22 mouse cellular contexts compared by ENCODE assay signal in genomic region chr13:82439294-82439693, GRCm38 (mm10).
DNase-seq lines count a peak whose midpoint lies in the region; ATAC-seq lines count a peak whose summit lies in the region.
"Had no signal": no experiment of that assay in that cellular context is flagged by ENCODE, and none has a peak within 500 bp of the region (broad histone marks: within the 10 kb centered on the region; RNA-seq: fewer than 3 reads in every experiment).

No protein-coding gene starts in this region.

- H3K4me1 ChIP-seq in heart, embryonic 12.5 days (replicated peaks): no peaks in the 10 kb centered on the region
- H3K4me1 ChIP-seq in heart, embryonic 10.5 days: no peaks in the 10 kb centered on the region
- H3K4me1 ChIP-seq in heart, embryonic 16.5 days (ENCODE audit: control insufficient read depth, insufficient read depth, low read length): no peaks in the 10 kb centered on the region
- H3K4me1 ChIP-seq: embryonic facial prominence, embryonic 13.5 days; embryonic facial prominence, embryonic 15.5 days; forebrain, embryonic 10.5 days; forebrain, embryonic 12.5 days had no signal

- H3K4me3 ChIP-seq in heart, embryonic 12.5 days: no peak overlapping the region
- no peak overlapping the region for H3K4me3 ChIP-seq in heart, embryonic 10.5 days
- H3K4me3 ChIP-seq in heart, embryonic 16.5 days (ENCODE audit: low read length): no peak overlapping the region
- H3K4me3 ChIP-seq: embryonic facial prominence, embryonic 13.5 days; embryonic facial prominence, embryonic 15.5 days; erythroblast, embryonic 14.5 days; forebrain, embryonic 10.5 days; forebrain, embryonic 12.5 days had no signal

- H3K9ac ChIP-seq in heart, embryonic 12.5 days: no peak overlapping the region
- H3K9ac ChIP-seq in heart, embryonic 16.5 days (ENCODE audit: low read length): no peak overlapping the region
- H3K9ac ChIP-seq: embryonic facial prominence, embryonic 13.5 days; embryonic facial prominence, embryonic 15.5 days; forebrain, embryonic 12.5 days had no signal

- ATAC-seq in heart, embryonic 12.5 days (ENCODE audit: insufficient number of reproducible peaks, low FRiP score): no peak
- ATAC-seq in heart, embryonic 16.5 days (replicated peaks; ENCODE audit: extremely low read depth, insufficient read depth, low FRiP score): peak; percentile 65; the same call in 1 of the 2 replicates
- ATAC-seq: forebrain, embryonic 14.5 days had no signal

- no peaks in the 10 kb centered on the region for H3K9me3 ChIP-seq in heart, embryonic 12.5 days (replicated peaks)
- H3K9me3 ChIP-seq in heart, embryonic 10.5 days: no peaks in the 10 kb centered on the region
- H3K9me3 ChIP-seq in heart, embryonic 16.5 days (replicated peaks; ENCODE audit: control insufficient read depth, low read length): no peaks in the 10 kb centered on the region
- H3K9me3 ChIP-seq: embryonic facial prominence, embryonic 13.5 days; embryonic facial prominence, embryonic 15.5 days; forebrain, embryonic 10.5 days; forebrain, embryonic 12.5 days had no signal

- H3K27me3 ChIP-seq in heart, embryonic 12.5 days (replicated peaks): no peaks in the 10 kb centered on the region
- H3K27me3 ChIP-seq in heart, embryonic 10.5 days (ENCODE audit: insufficient read depth, poor library complexity, severe bottlenecking): no peaks in the 10 kb centered on the region
- no peaks in the 10 kb centered on the region for H3K27me3 ChIP-seq in heart, embryonic 16.5 days (ENCODE audit: control insufficient read depth, insufficient read depth, low read length)
- H3K27me3 ChIP-seq: embryonic facial prominence, embryonic 13.5 days; embryonic facial prominence, embryonic 15.5 days; forebrain, embryonic 12.5 days had no signal

- WGBS in heart, embryonic 12.5 days: 53% methylated on average over 1 of the region's 1 CpGs
- WGBS in heart, embryonic 10.5 days: 63% methylated on average over 1 of the region's 1 CpGs
- 63% methylated on average over 1 of the region's 1 CpGs for WGBS in heart, embryonic 16.5 days

- H3K27ac ChIP-seq in heart, embryonic 12.5 days (ENCODE audit: poor library complexity, severe bottlenecking): no peak overlapping the region
- H3K27ac ChIP-seq in heart, embryonic 10.5 days: no peak overlapping the region
- H3K27ac ChIP-seq in heart, embryonic 16.5 days (ENCODE audit: low read length): no peak overlapping the region
- H3K27ac ChIP-seq: embryonic facial prominence, embryonic 13.5 days; embryonic facial prominence, embryonic 15.5 days; forebrain, embryonic 10.5 days; forebrain, embryonic 12.5 days had no signal

- peak; percentile 12 to 38 for DNase-seq in heart, adult 18-20 months
- DNase-seq in heart, adult 9 months (ENCODE audit: low spot score in 2 of 2): peak; percentile 10 to 31
- no peak for DNase-seq in heart, embryonic 10.5 days (ENCODE audit: low spot score)
- DNase-seq in heart, postnatal 25 days (ENCODE audit: low spot score): no peak
- DNase-seq: adrenal gland, adult 2 months; adrenal gland, postnatal 10 days; adrenal gland, postnatal 25 days; cerebellum, adult 11 months; cerebellum, adult 18-20 months; cerebellum, adult 8-10 months; cerebellum, adult 9-11 months; cerebellum, postnatal 14 days; cerebellum, postnatal 36 days; embryo, embryonic 11 days had no signal

- H3K4me2 ChIP-seq in heart, embryonic 12.5 days: no peak overlapping the region
- H3K4me2 ChIP-seq in heart, embryonic 16.5 days (ENCODE audit: low read depth, low read length): no peak overlapping the region
- H3K4me2 ChIP-seq: embryonic facial prominence, embryonic 13.5 days; embryonic facial prominence, embryonic 15.5 days; forebrain, embryonic 12.5 days had no signal

- intact Hi-C loops in heart, postnatal 25 days (cut with DNase I): no loop called here

- no peaks in the 10 kb centered on the region for H3K36me3 ChIP-seq in heart, embryonic 12.5 days
- no peaks in the 10 kb centered on the region for H3K36me3 ChIP-seq in heart, embryonic 10.5 days
- no peaks in the 10 kb centered on the region for H3K36me3 ChIP-seq in heart, embryonic 16.5 days (ENCODE audit: control insufficient read depth, insufficient read depth)
- H3K36me3 ChIP-seq: embryonic facial prominence, embryonic 13.5 days; embryonic facial prominence, embryonic 15.5 days; forebrain, embryonic 10.5 days; forebrain, embryonic 12.5 days had no signal

Comparison
In these comparisons a context has a peak if more than half of its experiments do, and no peak if none do; other contexts are left out.
1. DNase-seq: peak in heart, adult 18-20 months (2 of 2) and heart, adult 9 months (2 of 2); none in heart, embryonic 10.5 days (single experiment) and heart, postnatal 25 days (single experiment).